Mouse (Mus musculus) naive thymus-derived CD4-positive, alpha-beta T cell, adult 2 months (primary cell): ENCODE measurements at regions not wholly inside any gene's neighbourhood (a gene's known extent, or its start where the extent isn't known, plus 50 kb on each side); places are given as distances from the start of the nearest gene placed in this dataset.

Experiments
- DNase-seq: peaks from one replicate; pipeline ENCODE4 v3.0.0-alpha.2; 2011; ENCODE audit warnings: low read depth

DNA sequence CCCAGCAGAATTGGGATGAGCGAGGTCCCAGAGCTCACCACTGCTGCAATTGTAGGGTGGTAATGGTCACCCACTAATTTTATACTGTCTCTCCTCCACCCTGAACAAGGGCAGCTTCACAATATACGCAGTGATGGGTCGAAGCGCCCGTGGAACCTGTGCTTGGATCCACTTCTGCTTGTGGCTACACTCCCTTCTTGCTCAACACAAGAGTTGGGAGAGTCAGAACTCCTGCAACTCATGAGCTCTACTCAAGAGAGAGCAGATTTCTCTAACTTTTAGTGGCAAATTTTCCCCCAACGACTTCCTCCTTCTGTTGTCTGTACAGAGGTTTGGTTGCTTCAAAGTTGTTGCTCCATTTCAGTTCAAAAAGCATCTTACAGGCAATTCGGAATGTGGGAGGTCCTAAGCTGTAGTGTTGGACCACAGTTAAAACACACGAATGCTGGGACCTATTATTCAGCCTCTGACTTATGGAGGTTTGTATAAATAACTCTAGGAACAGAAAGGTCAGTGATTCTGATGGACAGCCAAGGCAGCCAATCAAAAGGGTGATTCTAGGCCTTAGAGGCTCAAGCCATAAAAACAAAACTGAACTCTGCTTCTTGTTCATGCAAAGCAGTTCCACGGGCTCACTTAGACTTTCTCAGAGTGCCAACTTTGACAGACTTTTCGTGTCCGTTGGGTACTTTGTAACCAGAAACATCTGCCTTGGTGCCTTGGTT lies 227.8 kb upstream of the Meis1 start:
- no peak for DNase-seq

GRCm38 (mm10) chr11:19253605-19254004 lies 234.8 kb upstream of the Meis1 start:
- no peak for DNase-seq

- DNase-seq, result no peak
Observed at GRCm38 (mm10) chr11:19254183-19254582, 235.4 kb upstream of the Meis1 start.

DNA sequence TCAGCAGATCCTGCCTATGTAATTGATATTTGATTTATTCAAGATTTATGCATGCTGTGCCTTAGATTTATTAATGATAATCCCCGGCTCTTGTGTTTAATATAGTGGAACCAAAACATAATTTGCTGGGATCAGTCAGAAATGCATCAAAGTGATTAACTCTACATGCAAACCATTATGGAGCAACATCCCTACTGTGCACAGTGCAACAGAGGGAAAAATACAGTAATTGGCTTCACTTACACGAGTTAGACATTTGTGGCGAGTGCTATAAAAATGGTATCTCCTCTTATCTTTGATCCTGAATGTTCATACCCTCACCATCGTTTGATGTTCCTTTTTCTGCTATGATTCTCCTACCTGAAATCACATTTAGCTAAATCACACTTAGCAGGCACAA lies 238.8 kb upstream of the Meis1 start:
- DNase-seq, result no peak

- DNase-seq, result no peak
Observed at GRCm38 (mm10) chr11:19262832-19263231, 244.0 kb upstream of the Meis1 start.

DNA sequence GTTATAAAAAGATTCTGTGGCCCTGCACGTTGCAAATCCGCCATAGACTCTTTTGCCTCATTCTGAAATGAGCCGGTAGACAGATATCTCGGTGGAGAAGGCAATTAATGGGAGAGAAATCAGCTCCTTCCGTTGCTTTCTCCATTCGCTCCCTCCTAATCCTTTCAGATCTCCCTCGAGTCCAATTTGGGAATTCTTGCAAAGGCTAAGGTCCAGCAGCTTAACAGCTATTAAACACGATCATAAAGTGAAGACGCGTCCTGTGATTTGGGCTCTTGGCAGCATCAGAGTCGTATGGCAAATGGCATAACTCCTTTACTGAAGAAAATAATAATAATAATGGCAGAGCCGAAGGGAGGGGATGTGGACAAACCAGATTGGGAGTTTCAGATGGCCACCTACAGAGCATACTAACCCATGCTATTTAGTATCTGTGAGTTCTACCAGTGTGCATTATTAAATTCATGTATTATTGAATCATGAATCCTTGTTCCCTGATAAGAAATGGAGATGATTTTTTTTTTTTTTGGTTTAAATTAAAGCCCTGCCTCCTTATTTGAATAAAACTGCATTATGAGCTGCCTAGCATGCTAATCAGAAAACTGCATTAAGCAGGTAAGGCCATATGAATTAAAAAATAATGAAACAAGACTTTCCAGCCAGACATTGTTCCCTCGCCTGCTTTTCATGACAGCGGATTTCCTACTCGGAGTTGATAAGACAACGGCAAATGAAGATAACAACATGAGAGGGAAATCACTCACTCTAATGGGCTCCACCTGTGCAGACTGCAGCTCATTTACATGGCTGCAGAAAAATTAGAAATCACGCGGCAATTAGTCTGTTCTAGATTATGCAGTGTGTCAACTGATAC lies 246.2 kb upstream of the Meis1 start:
- DNase-seq, result no peak

DNA sequence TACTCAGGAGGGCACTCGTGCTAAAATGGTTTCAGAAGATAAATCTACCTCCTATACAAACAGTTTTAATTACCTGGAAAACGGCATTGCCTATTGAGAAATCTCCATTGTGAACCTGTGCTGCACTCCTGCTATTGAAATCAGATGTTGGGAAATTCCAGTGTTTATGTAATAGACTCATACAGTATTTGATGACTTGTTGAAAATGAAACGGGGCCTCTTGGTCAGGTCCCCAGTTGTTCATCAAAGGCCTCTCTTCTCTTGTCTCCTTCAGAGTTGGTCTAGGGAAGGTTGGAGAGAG lies 246.8 kb upstream of the Meis1 start:
- DNase-seq, result no peak

- DNase-seq, result no peak
Observed at GRCm38 (mm10) chr11:19290971-19291370, 272.2 kb upstream of the Meis1 start.

DNA sequence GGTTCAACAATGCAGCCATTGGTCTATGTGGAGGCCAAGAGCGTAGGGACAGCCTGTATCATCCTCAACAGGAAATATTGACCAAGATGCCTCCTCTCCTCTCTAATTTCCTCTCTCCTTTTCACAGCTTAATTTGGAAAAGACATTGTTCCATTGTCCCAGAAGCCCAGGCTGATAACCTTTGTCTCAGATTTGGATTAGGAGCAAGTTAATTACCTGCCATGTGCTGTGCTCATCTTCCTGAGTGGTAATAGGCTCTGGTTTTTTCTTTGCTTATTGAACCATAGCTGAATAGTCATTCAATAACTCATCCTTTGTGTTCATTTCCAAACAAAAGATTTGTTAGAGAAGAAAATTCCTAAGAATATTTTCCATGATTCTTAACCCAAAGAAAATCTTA lies 280.6 kb upstream of the Meis1 start:
- DNase-seq, result no peak

GRCm38 (mm10) chr11:19306687-19307086 lies 287.9 kb upstream of the Meis1 start:
- DNase-seq, result no peak

DNA sequence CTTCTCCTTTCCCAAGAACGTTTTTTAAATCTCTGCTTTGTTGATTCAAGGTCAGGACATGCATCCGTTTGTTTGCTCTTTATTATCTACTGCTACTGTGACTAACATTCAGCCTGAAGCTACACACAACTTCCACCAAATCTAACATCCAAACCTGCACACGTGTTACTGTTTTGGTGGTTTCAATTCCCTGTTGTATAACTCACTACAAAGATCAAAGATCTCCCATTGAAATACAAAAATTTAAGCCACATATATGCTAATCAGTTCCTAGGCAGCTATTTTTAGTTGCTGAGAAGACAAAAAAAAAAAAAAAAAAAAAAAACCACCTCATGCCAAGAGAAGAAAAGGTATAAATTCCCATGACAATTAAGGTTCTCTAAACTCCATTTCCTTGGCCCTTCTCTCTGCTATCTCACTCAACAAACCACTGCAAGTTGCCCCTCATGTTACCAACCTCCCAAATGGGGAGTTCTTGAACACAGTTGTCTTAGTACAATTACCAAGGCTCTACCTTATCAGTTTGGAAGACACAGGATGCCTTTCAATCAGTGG lies 312.0 kb upstream of the Meis1 start:
- no peak for DNase-seq

DNA sequence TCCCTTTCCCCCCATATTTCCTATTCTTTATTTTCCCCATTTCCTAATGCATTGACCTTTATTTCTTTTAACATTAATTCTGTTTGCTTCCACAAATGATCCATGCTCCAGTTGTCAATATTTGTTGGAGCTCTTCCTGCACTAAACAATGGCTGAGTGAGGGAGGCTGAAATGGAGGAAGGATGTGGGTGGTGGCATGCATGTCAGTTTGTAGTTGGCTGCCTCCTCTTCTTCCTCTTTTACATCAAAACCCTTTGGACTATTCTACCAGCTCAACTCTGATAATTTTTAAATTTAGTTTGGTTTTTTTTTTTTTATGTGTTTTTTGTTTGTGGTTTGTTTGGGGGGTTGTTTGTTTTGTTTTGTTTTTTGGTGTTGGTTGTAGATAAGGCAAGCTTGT lies 313.5 kb upstream of the Meis1 start:
- DNase-seq, result no peak

- no peak for DNase-seq
Observed at GRCm38 (mm10) chr11:19332727-19333126, 313.9 kb upstream of the Meis1 start.

DNA sequence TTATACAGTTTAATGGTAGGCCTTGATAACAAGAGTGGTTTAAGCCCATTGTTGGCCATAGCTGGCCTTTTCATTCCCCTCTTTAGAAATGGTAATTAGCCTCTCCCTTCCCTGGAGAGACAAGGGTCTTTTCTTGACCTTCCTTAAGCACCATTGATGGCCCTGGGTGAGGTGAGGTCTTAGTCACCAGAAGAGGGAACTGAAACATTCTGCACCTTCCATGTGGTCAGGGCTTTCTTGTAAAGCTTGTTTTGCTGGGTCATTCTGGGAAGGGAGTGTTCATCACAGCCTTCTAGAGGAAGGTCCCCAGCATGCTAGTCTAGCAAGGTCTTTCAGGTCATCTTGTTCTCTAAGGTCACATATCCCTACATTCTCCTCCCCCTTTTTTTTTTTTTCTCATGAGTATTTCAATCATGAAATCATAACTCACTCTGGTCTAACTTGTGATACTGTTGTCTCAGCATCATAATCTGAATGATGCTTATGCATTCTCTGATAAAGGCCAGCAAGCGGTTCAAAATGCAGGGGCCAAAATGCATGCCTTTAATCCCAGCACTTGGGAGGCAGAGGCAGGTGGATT lies 315.2 kb upstream of the Meis1 start:
- DNase-seq, result no peak

GRCm38 (mm10) chr11:19335384-19335783 lies 316.6 kb upstream of the Meis1 start:
- no peak for DNase-seq

GRCm38 (mm10) chr11:19339721-19340317 lies 321.0 kb upstream of the Meis1 start:
- DNase-seq, result no peak

DNA sequence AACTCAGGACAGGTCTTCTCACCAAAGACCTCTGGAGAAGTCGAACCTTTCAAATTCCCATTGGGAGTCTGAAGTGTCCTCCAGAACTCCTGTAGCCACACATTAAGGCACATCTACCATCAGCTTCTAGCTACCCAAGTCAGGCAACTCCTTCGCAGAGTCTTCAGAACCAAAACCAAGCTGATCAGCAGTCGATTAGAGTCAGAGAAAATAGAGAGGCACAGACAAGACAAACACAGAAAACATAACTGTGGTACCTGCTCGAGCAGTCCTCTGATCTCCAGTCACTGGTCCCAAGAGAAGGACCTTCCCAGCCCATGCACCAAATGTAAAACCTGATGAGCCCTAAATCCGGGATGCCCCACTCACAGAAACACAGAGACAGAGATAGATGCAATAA lies 322.1 kb upstream of the Meis1 start:
- no peak for DNase-seq

- DNase-seq, result no peak
Observed at GRCm38 (mm10) chr11:19341379-19341778, 322.6 kb upstream of the Meis1 start.

DNA sequence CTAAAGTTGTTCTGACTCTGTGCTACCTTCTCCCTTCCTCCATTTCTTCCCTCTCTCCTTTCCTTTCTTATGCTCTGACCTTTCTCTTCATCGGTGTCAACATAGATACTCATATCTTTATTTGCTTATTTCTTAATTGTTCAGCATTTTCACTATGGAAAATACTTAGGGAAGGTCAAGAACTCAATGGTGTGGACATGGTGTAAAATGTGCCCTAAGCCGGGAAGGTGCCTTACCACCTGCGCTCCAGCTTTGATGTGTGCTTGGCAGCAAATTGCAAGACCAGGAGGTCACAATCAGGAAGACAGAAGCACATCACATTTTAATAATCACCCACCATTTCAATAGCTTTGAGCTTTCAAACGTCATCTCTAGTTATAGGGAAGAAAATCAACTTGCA lies 324.0 kb upstream of the Meis1 start:
- no peak for DNase-seq

- no peak for DNase-seq
Observed at GRCm38 (mm10) chr11:19346276-19346826, 327.6 kb upstream of the Meis1 start.

DNA sequence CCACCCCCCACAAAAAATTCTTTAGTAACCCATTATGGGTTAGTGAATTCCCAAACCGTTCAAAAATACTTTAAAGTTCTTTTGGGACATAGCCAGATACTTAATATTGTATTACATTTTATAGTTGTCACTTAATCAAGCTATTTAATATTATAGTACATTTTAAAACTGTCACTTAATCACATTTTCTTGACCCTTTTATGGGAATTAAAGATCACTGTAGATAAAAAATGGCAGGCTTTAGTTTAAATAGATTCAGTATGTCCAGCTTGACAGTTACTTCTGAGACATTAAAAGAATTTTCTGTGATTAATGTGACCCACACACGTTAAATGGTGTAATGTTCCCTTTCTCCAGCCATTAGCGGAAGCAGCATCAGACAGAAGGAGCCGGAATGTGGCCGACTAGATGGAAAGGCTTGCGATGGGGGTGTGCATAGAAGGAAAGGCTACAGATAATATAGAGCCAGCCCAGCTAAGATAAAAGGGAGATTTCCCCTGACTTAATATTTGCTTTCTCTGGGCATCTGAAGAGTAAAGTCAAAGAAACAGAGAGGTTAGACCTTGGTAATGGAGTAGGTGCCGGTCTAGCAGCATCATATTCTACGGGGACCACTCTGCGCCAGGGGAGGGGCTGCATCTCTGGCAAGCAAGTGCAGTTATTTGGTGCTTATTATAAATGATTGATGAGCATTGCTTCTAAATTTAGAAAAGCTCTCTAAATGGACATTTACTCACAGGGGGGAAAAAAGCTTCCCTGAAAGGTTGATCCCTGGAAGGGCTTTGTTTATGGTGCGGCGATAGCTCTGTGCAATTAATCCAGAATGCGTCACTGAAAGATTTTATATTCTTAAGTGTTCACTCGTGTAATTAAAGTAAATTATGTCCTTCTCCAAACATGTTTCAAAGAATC lies 331.8 kb upstream of the Meis1 start:
- no peak for DNase-seq
